Mouse (Mus musculus) testis, adult 2 months (tissue): ENCODE data around the gene Olfr1335.

Source experiments
- CTCF ChIP-seq: fragments of 200-500 bp; IDR thresholded peaks from 2 replicates; pipeline ENCODE4 v1.5.1; 2012; ENCODE audit warnings: low read depth, mild to moderate bottlenecking, inconsistent platforms, low read length, moderate library complexity; ENCODE audit not compliant: control insufficient read depth, insufficient read depth, insufficient replicate concordance
- POLR2A ChIP-seq: fragments of 200-500 bp; IDR thresholded peaks from 2 replicates; pipeline ENCODE4 v1.6.1; 2012; ENCODE audit warnings: low read depth, mild to moderate bottlenecking, inconsistent platforms, low read length, moderate library complexity; ENCODE audit not compliant: control insufficient read depth

GRCm38 (mm10) chr4:118809844-118810243, at the start of gene Olfr1335:
- no peak for TF ChIP-seq CTCF
- no peak for TF ChIP-seq POLR2A
